Mouse (Mus musculus): ENCODE results near the gene Fis1.

Gene Fis1

GRCm38 (mm10) chr5:136967592-136967991 lies 14.5 kb downstream of the Fis1 start:
- ATAC-seq (ENCODE audit: low TSS enrichment): no peak

DNA sequence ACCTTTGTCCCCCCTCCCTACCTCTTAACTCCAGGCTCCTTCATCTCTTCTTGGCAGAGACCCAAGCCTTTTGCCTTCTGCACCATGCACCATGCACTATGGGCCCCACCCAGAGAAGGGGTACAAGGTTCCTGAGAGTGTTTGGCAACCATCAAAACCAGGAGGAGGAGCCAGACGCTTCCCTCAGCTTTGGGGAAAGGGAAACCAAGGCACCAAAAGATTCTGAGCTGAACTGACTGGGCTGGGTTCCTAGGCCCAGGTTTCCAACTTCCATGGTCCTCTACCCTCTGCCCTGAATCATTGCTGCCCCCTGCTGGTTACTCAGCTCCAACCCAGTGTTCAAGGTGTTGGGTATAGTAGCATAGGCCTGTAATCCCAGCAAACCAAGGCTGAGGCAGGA lies 17.6 kb downstream of the Fis1 start:
- peak; percentile 62; the same call in 1 of the 2 replicates for ATAC-seq (ENCODE audit: low TSS enrichment)

DNA sequence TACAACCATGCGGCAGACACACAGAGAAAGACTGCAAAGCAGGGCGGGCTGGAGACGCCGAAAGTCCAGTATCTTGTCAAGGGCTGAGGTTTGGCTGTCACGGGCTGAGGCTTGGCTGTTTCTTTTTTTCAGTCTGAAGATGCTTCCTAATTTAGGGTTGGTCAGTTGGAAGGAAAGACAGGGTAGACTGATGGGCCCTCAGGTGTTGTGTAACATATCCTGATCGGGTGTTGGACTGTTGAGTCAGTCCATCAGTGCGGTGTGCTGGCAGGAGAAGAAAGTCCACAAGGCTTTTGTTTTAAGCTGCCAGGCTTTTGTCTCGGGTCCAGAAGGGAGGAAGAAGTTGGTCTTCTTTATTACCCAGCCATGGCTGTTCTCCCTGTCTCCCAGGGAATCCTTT lies 20.6 kb downstream of the Fis1 start:
- no peak for ATAC-seq (ENCODE audit: low TSS enrichment)

DNA sequence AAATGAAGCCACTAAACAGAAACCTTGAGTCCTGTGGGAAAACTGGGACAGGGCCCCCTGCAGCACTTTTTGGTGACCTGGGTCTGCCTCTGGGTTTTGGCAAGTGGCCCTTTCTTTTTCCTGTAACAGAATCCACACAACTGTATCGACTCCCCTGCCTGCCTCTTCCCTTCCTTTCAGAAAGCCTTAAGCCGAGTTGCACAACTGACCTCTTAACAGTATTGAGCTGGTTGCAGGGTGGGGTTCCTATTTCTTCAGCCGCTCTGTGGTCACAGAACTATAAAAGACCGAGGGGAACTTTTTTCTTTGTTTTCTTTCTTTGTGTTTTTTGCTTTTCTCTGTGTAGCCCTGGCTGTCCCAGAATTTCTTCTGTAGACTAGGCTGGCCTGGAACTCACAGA lies 24.7 kb downstream of the Fis1 start:
- ATAC-seq (ENCODE audit: low TSS enrichment): no peak

DNA sequence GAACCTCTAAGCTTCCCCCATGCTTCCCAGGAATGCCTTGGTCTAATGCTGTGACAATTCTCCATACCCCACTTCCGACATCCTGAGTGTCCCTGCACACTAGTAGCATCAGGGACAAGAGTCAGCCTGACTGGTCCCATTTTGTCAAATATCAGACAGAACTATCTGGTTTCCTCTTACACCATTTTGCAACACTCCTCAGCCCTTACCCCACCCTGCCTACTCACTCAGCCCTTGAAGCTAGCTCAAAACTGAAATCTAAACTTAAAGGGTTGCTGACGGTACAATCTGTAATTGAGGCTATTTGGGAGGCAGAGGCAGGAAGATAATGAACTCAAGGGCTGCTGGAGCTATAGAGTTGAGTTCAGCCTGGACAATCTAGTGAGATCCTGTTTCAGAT lies 26.7 kb downstream of the Fis1 start:
- no peak for ATAC-seq (ENCODE audit: low TSS enrichment)

DNA sequence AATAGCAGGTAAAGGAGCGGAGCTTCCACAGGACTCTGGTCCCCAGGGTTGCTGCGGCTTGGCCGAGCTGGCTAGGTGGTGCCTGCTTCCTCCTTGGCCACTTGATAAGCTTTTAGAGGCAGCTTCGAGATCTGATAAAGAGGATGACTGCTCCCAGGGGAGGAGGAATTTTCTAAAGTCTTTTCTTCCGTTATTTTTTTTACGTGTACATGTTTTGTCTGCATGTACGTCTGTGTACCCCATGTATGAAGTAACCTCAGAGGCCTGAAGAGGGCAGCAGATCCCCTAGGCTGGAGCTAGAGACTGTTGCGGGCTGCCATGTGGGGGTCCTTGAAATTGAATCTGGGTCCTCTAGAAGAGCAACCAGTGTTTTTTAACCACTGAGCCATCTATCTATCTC lies 27.9 kb downstream of the Fis1 start:
- no peak for ATAC-seq (ENCODE audit: low TSS enrichment)

DNA sequence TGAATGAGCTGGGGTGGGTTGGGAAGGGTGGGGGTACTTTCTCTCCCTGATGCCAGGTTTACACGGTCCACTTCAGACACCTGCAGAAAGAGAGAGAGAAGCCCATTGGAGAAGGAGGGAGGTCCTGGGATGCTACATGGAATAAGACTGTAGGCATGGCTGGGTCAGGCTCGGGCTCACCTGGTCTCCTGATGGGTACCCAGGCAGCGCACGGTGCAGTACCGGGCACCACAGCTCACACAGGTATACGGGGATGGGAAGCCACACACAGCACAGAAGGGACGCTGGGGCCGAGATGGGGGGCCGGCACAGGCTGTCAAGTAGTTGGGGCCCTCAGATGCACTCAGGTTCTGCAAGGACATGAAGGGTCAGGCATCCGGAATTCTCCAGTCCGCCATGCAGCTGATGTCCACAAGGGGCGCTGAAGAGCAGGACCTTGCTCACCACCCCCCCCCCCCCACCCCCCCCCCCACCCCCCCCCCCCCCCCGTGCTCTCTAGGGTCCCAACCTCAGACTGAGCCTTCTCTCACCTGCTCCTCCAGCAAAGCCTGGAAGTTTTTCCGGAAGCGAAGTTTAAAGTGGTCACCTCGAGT lies 29.4 kb downstream of the Fis1 start:
- ATAC-seq (ENCODE audit: low TSS enrichment): no peak

DNA sequence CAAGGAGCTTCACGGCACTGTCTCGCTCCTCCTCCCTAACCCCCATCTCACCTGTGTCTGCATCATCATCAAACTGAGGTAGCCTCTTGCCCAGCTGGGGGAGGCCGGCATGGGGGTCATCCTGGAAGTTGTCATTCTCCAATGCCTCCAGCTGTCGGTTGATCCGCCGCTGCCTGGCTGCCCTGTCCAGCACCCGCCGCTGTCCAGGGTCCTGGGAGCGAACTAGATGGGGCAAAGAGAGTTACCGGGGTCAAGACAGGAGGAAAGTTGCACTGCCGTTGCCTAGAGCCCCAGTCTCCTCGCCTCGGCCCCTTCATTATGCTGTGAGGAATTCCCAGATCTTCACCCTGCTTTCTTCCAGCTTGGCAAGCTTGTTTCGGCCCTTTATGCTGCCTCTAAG lies 31.8 kb downstream of the Fis1 start:
- no peak for ATAC-seq (ENCODE audit: low TSS enrichment)

DNA sequence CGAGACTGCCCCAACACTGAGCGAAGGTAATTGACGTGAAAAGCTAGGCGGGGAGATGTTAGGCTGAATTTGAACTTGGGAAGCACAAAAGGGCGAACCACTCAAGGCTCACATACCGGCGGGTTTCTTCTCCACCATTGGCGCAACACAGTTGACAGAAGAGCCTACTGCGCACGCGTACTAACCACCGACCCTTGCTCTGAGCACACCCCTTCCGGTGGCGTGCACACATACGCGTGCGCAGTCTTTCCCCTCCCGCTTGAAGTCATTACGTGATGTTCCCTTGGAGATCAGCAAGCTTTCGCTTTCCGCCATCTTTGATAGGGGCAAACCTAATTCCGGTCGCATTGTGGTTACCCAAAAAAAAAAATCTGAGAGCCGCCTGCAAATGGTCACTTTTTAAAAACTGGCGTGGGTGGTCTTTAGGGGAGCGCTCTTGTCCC lies 33.6 kb downstream of the Fis1 start, which contains the start of gene Plod3:
TSS of gene Plod3 (plus strand) at position 325 of the 443 bp plus-strand sequence.
- ATAC-seq (ENCODE audit: low TSS enrichment): peak; percentile 92

GRCm38 (mm10) chr5:136987138-136987933 lies 34.3 kb downstream of the Fis1 start:
- ATAC-seq (ENCODE audit: low TSS enrichment): peak; percentile 51

- ATAC-seq (ENCODE audit: low TSS enrichment): no peak
Measured at GRCm38 (mm10) chr5:136987934-136988271, 34.8 kb downstream of the Fis1 start, which contains the start of gene Znhit1. Znhit1 (minus strand) TSS chr5:136988021.

GRCm38 (mm10) chr5:136988420-136988819 lies 35.3 kb downstream of the Fis1 start:
- no peak for ATAC-seq (ENCODE audit: low TSS enrichment)

GRCm38 (mm10) chr5:136989801-136990200 lies 36.7 kb downstream of the Fis1 start:
- ATAC-seq (ENCODE audit: low TSS enrichment): no peak

DNA sequence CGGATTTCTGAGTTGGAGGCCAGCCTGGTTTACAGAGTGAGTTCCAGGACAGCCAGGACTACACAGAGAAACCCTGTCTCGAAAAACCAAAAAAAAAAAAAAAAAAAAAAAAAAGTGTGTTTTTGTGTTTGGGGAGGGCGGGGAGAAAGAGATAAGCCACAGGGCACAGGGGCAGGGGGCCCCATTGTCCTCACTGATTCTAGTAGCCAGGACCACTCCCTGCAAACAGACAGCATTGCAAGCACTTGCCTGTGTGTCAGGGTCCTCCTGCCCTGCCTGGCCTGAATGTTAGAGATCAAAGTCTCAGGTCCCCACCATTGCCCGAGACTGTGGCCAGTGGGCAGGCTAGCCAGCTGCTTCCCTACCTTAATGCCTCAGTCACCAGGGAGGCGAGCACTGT lies 46.4 kb downstream of the Fis1 start:
- no peak for ATAC-seq (ENCODE audit: low TSS enrichment)

GRCm38 (mm10) chr5:137000612-137001011 lies 47.5 kb downstream of the Fis1 start:
- ATAC-seq (ENCODE audit: low TSS enrichment): no peak

GRCm38 (mm10) chr5:137007276-137007675 lies 54.2 kb downstream of the Fis1 start:
- no peak for ATAC-seq (ENCODE audit: low TSS enrichment)

DNA sequence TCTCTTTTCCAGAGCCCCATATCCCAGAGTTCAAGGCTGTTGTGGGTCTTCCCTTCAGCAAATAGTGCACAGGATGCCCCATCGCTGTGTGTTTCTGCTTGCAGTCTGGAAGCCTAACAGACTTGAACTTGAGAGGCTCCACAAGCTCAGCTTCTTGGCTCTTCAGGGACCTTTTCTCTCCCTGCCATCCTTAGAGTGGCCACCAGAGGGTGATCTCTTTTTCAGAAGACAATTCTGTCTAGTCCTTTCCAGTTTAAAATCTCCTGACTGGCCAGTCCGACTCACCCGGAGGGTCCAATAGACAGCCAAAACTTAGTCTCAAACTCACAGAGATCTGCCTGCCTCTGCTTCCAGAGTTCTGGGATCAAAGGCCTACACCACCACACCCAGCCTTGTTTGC lies 56.9 kb downstream of the Fis1 start:
- no peak; the same call in 1 of the 2 replicates for ATAC-seq (ENCODE audit: low TSS enrichment)

- no peak for ATAC-seq (ENCODE audit: low TSS enrichment)
Measured at GRCm38 (mm10) chr5:137012401-137012950, 59.4 kb downstream of the Fis1 start.
